Mouse (Mus musculus): ENCODE measurements around the gene Atf5. TPM values are rescaled to one million over a fixed set of nuclear protein-coding genes. Genes with fewer than 3 reads are reported as not detected.

Gene Atf5
- polyA plus RNA-seq, 1 experiment from 2014 or later, result 4.0 TPM

DNA sequence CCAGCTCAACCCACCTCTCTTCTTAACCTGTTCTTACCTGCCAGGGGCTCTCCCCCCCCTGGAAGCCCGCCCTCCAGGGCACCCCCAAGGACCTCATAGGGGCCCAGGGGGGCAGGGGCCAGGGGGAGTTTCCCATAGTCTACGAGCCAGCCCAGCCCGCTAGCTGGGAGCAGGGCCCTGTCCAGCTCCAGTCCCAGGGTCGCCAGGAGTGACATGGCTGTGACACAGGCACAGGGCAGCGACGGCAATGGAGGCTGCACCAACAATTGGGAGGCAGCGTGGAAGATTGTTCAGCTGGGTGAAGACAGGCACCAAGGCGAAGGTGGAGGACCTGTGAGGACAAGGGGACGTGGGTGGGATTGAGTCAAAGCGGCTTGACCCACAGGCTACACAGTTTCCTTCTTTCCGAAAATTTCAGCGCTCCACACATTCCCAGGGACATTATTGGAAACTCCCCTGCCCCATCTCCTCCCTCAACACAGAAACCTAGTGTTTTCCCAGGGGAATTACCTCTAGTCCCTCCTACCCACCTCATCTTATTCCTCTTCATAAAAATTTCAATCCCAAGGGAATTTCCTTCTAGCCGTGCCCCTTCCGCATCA is 1.4 kb downstream of the Atf5 start:
- Histone ChIP-seq H3K36me3 (no peaks in the 10 kb centered on the region), H3K4me3 (peak overlapping the region; percentile 78), H3K9me3 (no peaks in the 10 kb centered on the region), H3K27me3 (no peaks in the 10 kb centered on the region), H3K4me2 (peak overlapping the region; percentile 60), H3K9ac (0 out of 2 replicates have a peak overlapping the region, but pooled peaks have one; percentile 5), H3K4me1 (replicated peaks) (peaks cover 39% of the 10 kb centered on the region), H3K27ac (replicated peaks) (peak overlapping the region; percentile 90)
- WGBS, result 25% methylated on average over 14 of the region's 14 CpGs
- ATAC-seq (ENCODE audit: low FRiP score, low read depth), result peak; percentile 9; the same call in 1 of the 2 replicates

- no peak overlapping the region for H3K4me2 ChIP-seq
- H3K9me3 ChIP-seq, result no peaks in the 10 kb centered on the region
- H3K27me3 ChIP-seq, result no peaks in the 10 kb centered on the region
- no peak overlapping the region for H3K4me3 ChIP-seq
- H3K36me3 ChIP-seq, result no peaks in the 10 kb centered on the region
- ATAC-seq (ENCODE audit: low FRiP score, low read depth), result no peak
- H3K9ac ChIP-seq, result no peak overlapping the region
- peaks cover 32% of the 10 kb centered on the region for H3K4me1 ChIP-seq (replicated peaks)
- 97% methylated on average over 4 of the region's 4 CpGs for WGBS
- no peak overlapping the region for H3K27ac ChIP-seq (replicated peaks)
These were observed 2.0 kb downstream of the Atf5 start for GRCm38 (mm10) chr7:44814423-44814822.

DNA sequence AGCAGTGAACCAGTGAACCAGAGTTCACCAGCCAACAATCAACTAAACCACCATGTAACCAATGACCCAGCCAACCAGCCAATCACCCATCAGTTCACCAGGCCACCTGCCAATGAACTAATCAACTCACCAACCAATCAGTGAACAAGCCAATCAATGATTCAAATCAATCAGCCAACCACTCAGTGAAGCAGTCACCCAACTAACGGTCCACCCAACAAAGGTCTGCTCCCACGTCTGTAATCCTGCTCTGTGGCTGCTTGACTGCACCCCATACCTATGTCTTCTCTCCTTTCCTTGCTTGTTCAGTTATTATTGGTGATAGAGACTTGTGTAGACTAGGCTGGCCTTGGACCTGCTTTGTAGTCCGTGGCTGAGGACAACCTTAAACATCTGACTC is 2.5 kb downstream of the Atf5 start:
- H3K9me3 ChIP-seq, result no peaks in the 10 kb centered on the region

GRCm38 (mm10) chr7:44812651-44813325 is 3.7 kb downstream of the Atf5 start:
- no peak overlapping the region for H3K9ac ChIP-seq
- no peaks in the 10 kb centered on the region for H3K27me3 ChIP-seq
- peaks cover 17% of the 10 kb centered on the region for H3K4me1 ChIP-seq (replicated peaks)
- no peak for ATAC-seq (ENCODE audit: low FRiP score, low read depth)
- no peak overlapping the region for H3K4me3 ChIP-seq
- no peaks in the 10 kb centered on the region for H3K36me3 ChIP-seq
- H3K9me3 ChIP-seq, result no peaks in the 10 kb centered on the region
- H3K4me2 ChIP-seq, result no peak overlapping the region
- H3K27ac ChIP-seq (replicated peaks), result no peak overlapping the region
- 92% methylated on average over 20 of the region's 20 CpGs for WGBS

More for the DNA sequence above, 2.5 kb downstream of the Atf5 start:
- no peak overlapping the region for H3K27ac ChIP-seq (replicated peaks)
- H3K4me1 ChIP-seq (replicated peaks), result peaks cover 29% of the 10 kb centered on the region
- no peaks in the 10 kb centered on the region for H3K36me3 ChIP-seq
- ATAC-seq (ENCODE audit: low FRiP score, low read depth), result no peak
- H3K27me3 ChIP-seq, result no peaks in the 10 kb centered on the region
- H3K4me2 ChIP-seq, result no peak overlapping the region
- H3K9ac ChIP-seq, result no peak overlapping the region
- WGBS, result 96% methylated on average over 3 of the region's 3 CpGs
- H3K4me3 ChIP-seq, result no peak overlapping the region

- H3K27me3 ChIP-seq, result no peaks in the 10 kb centered on the region
- H3K27ac ChIP-seq (replicated peaks), result no peak overlapping the region
- peaks cover 8% of the 10 kb centered on the region for H3K4me1 ChIP-seq (replicated peaks)
- H3K9ac ChIP-seq, result no peak overlapping the region
- no peak overlapping the region for H3K4me2 ChIP-seq
- H3K9me3 ChIP-seq, result no peaks in the 10 kb centered on the region
- no peak overlapping the region for H3K4me3 ChIP-seq
- no peaks in the 10 kb centered on the region for H3K36me3 ChIP-seq
- no peak for ATAC-seq (ENCODE audit: low FRiP score, low read depth)
- 92% methylated on average over 7 of the region's 7 CpGs for WGBS
These were observed 5.5 kb downstream of the Atf5 start for GRCm38 (mm10) chr7:44810819-44811557.

- H3K4me1 ChIP-seq (replicated peaks), result peaks cover 7% of the 10 kb centered on the region
- H3K36me3 ChIP-seq, result no peaks in the 10 kb centered on the region
- no peaks in the 10 kb centered on the region for H3K27me3 ChIP-seq
- ATAC-seq (ENCODE audit: low FRiP score, low read depth), result no peak
- no peak overlapping the region for H3K4me2 ChIP-seq
- H3K9me3 ChIP-seq, result no peaks in the 10 kb centered on the region
- WGBS, result 78% methylated on average over 4 of the region's 4 CpGs
- no peak overlapping the region for H3K9ac ChIP-seq
- H3K27ac ChIP-seq (replicated peaks), result no peak overlapping the region
- H3K4me3 ChIP-seq, result no peak overlapping the region
These were observed 6.1 kb downstream of the Atf5 start for GRCm38 (mm10) chr7:44810365-44810764.

- no peaks in the 10 kb centered on the region for H3K4me1 ChIP-seq (replicated peaks)
- no peaks in the 10 kb centered on the region for H3K27me3 ChIP-seq
- H3K4me3 ChIP-seq, result no peak overlapping the region
- H3K27ac ChIP-seq (replicated peaks), result no peak overlapping the region
- no peak overlapping the region for H3K9ac ChIP-seq
- no peak overlapping the region for H3K4me2 ChIP-seq
- WGBS, result 94% methylated on average over 3 of the region's 3 CpGs
- no peaks in the 10 kb centered on the region for H3K36me3 ChIP-seq
- no peak for ATAC-seq (ENCODE audit: low FRiP score, low read depth)
- no peaks in the 10 kb centered on the region for H3K9me3 ChIP-seq
These were observed 7.0 kb downstream of the Atf5 start for GRCm38 (mm10) chr7:44809466-44809865.

DNA sequence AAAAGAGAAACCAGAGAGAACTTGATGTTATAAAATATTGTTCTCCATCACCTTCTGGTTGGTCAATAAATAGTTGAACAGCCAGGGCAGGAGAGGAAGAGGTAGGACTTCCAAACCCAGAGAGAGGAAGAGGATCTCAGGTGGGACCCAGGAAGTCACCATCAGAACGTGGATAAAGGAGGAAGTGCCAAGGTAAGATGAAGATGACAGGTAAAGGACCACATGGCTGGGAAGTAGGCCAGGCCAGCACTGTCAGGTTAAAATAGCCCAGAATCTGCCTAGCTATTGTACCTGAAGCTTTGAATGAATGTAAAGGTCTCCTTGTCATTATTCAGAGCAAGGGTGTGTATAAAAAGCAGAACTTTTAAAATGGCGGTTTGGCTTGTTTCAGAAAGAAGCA is 7.5 kb downstream of the Atf5 start:
- no peak overlapping the region for H3K27ac ChIP-seq (replicated peaks)
- 97% methylated on average over 2 of the region's 2 CpGs for WGBS
- H3K4me1 ChIP-seq (replicated peaks), result no peaks in the 10 kb centered on the region
- no peaks in the 10 kb centered on the region for H3K27me3 ChIP-seq
- H3K4me2 ChIP-seq, result no peak overlapping the region
- H3K9me3 ChIP-seq, result no peaks in the 10 kb centered on the region
- H3K9ac ChIP-seq, result no peak overlapping the region
- H3K4me3 ChIP-seq, result no peak overlapping the region
- no peak for ATAC-seq (ENCODE audit: low FRiP score, low read depth)
- H3K36me3 ChIP-seq, result no peaks in the 10 kb centered on the region

GRCm38 (mm10) chr7:44792781-44793180 is 23.7 kb downstream of the Atf5 start:
- 84% methylated on average over 6 of the region's 6 CpGs for WGBS
- Histone ChIP-seq H3K27me3 (no peaks in the 10 kb centered on the region), H3K9me3 (no peaks in the 10 kb centered on the region), H3K27ac (replicated peaks) (no peak overlapping the region), H3K36me3 (no peaks in the 10 kb centered on the region), H3K4me2 (no peak overlapping the region), H3K4me1 (replicated peaks) (no peaks in the 10 kb centered on the region), H3K4me3 (no peak overlapping the region), H3K9ac (no peak overlapping the region)
- ATAC-seq (ENCODE audit: low FRiP score, low read depth), result no peak

- Histone ChIP-seq H3K4me3 (no peak overlapping the region), H3K9me3 (no peaks in the 10 kb centered on the region), H3K4me1 (replicated peaks) (no peaks in the 10 kb centered on the region), H3K9ac (no peak overlapping the region), H3K27ac (replicated peaks) (no peak overlapping the region), H3K36me3 (no peaks in the 10 kb centered on the region), H3K4me2 (no peak overlapping the region), H3K27me3 (no peaks in the 10 kb centered on the region)
- no peak for ATAC-seq (ENCODE audit: low FRiP score, low read depth)
- 64% methylated on average over 4 of the region's 4 CpGs for WGBS
These were observed 26.4 kb downstream of the Atf5 start for GRCm38 (mm10) chr7:44790066-44790465.

DNA sequence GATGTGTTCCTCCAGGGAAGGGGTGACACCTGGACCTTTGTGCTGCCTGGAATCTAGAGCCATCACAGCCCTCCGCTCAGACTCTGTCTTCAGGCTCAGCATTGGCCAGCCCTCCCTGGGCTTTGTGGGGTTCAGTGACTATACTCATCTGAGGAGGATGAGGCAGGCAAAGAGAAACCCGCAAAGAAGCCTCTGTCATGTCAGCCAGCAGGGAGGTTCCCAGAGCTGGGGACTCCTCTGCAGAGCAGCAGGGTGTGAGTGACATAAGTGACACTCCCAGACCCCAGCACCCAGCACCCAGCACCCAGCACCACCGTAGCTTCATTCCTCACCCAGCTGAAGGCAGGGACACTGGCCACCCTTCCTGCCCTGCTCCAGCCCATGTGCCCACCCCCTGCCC is 26.9 kb downstream of the Atf5 start:
- 76% methylated on average over 3 of the region's 3 CpGs for WGBS
- Histone ChIP-seq H3K4me1 (replicated peaks) (no peaks in the 10 kb centered on the region), H3K36me3 (no peaks in the 10 kb centered on the region), H3K27me3 (no peaks in the 10 kb centered on the region), H3K9me3 (no peaks in the 10 kb centered on the region), H3K4me2 (no peak overlapping the region), H3K9ac (no peak overlapping the region), H3K27ac (replicated peaks) (no peak overlapping the region), H3K4me3 (no peak overlapping the region)
- ATAC-seq (ENCODE audit: low FRiP score, low read depth), result no peak

- Histone ChIP-seq H3K9me3 (no peaks in the 10 kb centered on the region), H3K4me2 (no peak overlapping the region), H3K4me1 (replicated peaks) (no peaks in the 10 kb centered on the region), H3K9ac (no peak overlapping the region), H3K27me3 (no peaks in the 10 kb centered on the region), H3K27ac (replicated peaks) (no peak overlapping the region), H3K4me3 (no peak overlapping the region), H3K36me3 (peaks cover 10% of the 10 kb centered on the region)
- ATAC-seq (ENCODE audit: low FRiP score, low read depth), result no peak
- 93% methylated on average over 8 of the region's 8 CpGs for WGBS
These were observed 36.4 kb downstream of the Atf5 start for GRCm38 (mm10) chr7:44780101-44780500.

All from hindbrain, embryonic 15.5 days (tissue).